Mouse (Mus musculus) limb, embryonic 10.5 days (tissue): ENCODE data around the gene Aldh3b2. TPM values are rescaled to one million over a fixed set of nuclear protein-coding genes. Genes with fewer than 3 reads are reported as not detected.
"Not testable (repeated sequence)": the region's sequence is repeated elsewhere in the genome, so short reads cannot be mapped to it uniquely, and the experiment has no call there.

Experiments
- DNase-seq: peaks from one replicate; pipeline ENCODE4 v3.0.0-alpha.2; 2017; ENCODE audit warnings: low spot score
- H3K27ac ChIP-seq: fragments of 300-500 bp; sonication (generic); 2 replicates; pipeline ENCODE4 v1.5.1; 2016; ENCODE audit warnings: mild to moderate bottlenecking
- H3K27me3 ChIP-seq: fragments of 300-500 bp; sonication (generic); 2 replicates; pipeline ENCODE4 v1.6.1; 2016; ENCODE audit warnings: low read depth, mild to moderate bottlenecking; ENCODE audit not compliant: poor library complexity, severe bottlenecking
- H3K36me3 ChIP-seq: fragments of 300-500 bp; sonication (generic); 2 replicates; pipeline ENCODE4 v1.6.1; 2016; ENCODE audit warnings: mild to moderate bottlenecking, moderate library complexity
- H3K4me1 ChIP-seq: fragments of 300-500 bp; sonication (generic); 2 replicates; pipeline ENCODE4 v1.6.1; 2016
- H3K4me3 ChIP-seq: fragments of 300-500 bp; sonication (generic); 2 replicates; pipeline ENCODE4 v1.5.1; 2016; ENCODE audit warnings: mild to moderate bottlenecking, moderate library complexity
- H3K9me3 ChIP-seq: fragments of 300-500 bp; sonication (generic); replicated peaks from 2 replicates; pipeline ENCODE4 v1.6.1; 2016; ENCODE audit warnings: mild to moderate bottlenecking
- WGBS: fragments of 180-500 bp; shearing (Covaris S2); methylation state at CpG from one replicate; pipeline ENCODE4 v1.1.7; 2016; 5-methylcytosine and 5-hydroxymethylcytosine counted together
- polyA plus RNA-seq: library from polyadenylated mRNA; unstranded; fragments of >200 nt; fragmentation: Nextera tagmentation; extraction: Ambion mirVana; gene quantifications from 2 replicates; pipeline ENCODE4 v1.2.1, GENCODE M21; 2016

Gene Aldh3b2
- polyA plus RNA-seq, 1 experiment from 2014 or later, result 2.4 TPM

- H3K36me3 ChIP-seq, result no peaks in the 10 kb centered on the region
- H3K9me3 ChIP-seq, result no peaks in the 10 kb centered on the region
- H3K4me1 ChIP-seq, result no peaks in the 10 kb centered on the region
- 71% methylated on average over 3 of the region's 3 CpGs for WGBS
- no peak overlapping the region for H3K27ac ChIP-seq
- H3K4me3 ChIP-seq, result no peak overlapping the region
- DNase-seq, result no peak
- no peaks in the 10 kb centered on the region for H3K27me3 ChIP-seq
Measured at GRCm38 (mm10) chr19:3955033-3955432, 17.1 kb upstream of the Aldh3b2 start.

GRCm38 (mm10) chr19:3955804-3956203 is 16.3 kb upstream of the Aldh3b2 start:
- Histone ChIP-seq H3K27ac (no peak overlapping the region), H3K36me3 (no peaks in the 10 kb centered on the region), H3K9me3 (no peaks in the 10 kb centered on the region), H3K4me3 (no peak overlapping the region), H3K27me3 (no peaks in the 10 kb centered on the region), H3K4me1 (no peaks in the 10 kb centered on the region)
- 57% methylated on average over 4 of the region's 4 CpGs for WGBS
- no peak for DNase-seq

GRCm38 (mm10) chr19:3957296-3958036 is 14.7 kb upstream of the Aldh3b2 start:
- H3K36me3 ChIP-seq, H3K9me3 ChIP-seq, H3K4me1 ChIP-seq, H3K27me3 ChIP-seq, H3K27ac ChIP-seq, H3K4me3 ChIP-seq, DNase-seq: not testable (repeated sequence)
- 87% methylated on average over 5 of the region's 5 CpGs for WGBS

- Histone ChIP-seq H3K27me3 (no peaks in the 10 kb centered on the region), H3K36me3 (no peaks in the 10 kb centered on the region), H3K27ac (no peak within 1 kb of the TSS), H3K4me3 (no peak within 1 kb of the TSS), H3K4me1 (no peaks in the 10 kb centered on the region), H3K9me3 (no peaks in the 10 kb centered on the region)
- 85% methylated on average over 4 of the region's 4 CpGs for WGBS
- DNase-seq, result no peak
Measured at GRCm38 (mm10) chr19:3958470-3958869, 13.7 kb upstream of the Aldh3b2 start, which contains the start of gene Aldh3b3. Gene Aldh3b3, plus strand, starts transcription at chr19:3958645.

GRCm38 (mm10) chr19:3959030-3959429 is 13.1 kb upstream of the Aldh3b2 start:
- no peak overlapping the region for H3K27ac ChIP-seq
- no peaks in the 10 kb centered on the region for H3K4me1 ChIP-seq
- no peaks in the 10 kb centered on the region for H3K27me3 ChIP-seq
- no peak for DNase-seq
- H3K4me3 ChIP-seq, result no peak overlapping the region
- no peaks in the 10 kb centered on the region for H3K9me3 ChIP-seq
- H3K36me3 ChIP-seq, result no peaks in the 10 kb centered on the region

GRCm38 (mm10) chr19:3960211-3960610 is 11.9 kb upstream of the Aldh3b2 start:
- Histone ChIP-seq H3K4me1 (no peaks in the 10 kb centered on the region), H3K4me3 (no peak overlapping the region), H3K36me3 (no peaks in the 10 kb centered on the region), H3K9me3 (no peaks in the 10 kb centered on the region), H3K27ac (no peak overlapping the region), H3K27me3 (no peaks in the 10 kb centered on the region)
- 88% methylated on average over 5 of the region's 5 CpGs for WGBS
- DNase-seq, result no peak

- H3K27ac ChIP-seq, H3K36me3 ChIP-seq, H3K27me3 ChIP-seq, H3K4me1 ChIP-seq, H3K4me3 ChIP-seq, H3K9me3 ChIP-seq, DNase-seq: not testable (repeated sequence)
- WGBS, result 91% methylated on average over 6 of the region's 6 CpGs
Measured at GRCm38 (mm10) chr19:3961805-3962204, 10.3 kb upstream of the Aldh3b2 start.

GRCm38 (mm10) chr19:3962469-3962868 is 9.7 kb upstream of the Aldh3b2 start:
- Histone ChIP-seq H3K4me3 (no peak overlapping the region), H3K27me3 (no peaks in the 10 kb centered on the region), H3K9me3 (no peaks in the 10 kb centered on the region), H3K36me3 (no peaks in the 10 kb centered on the region), H3K27ac (no peak overlapping the region), H3K4me1 (no peaks in the 10 kb centered on the region)
- WGBS, result 16% methylated on average over 2 of the region's 2 CpGs
- DNase-seq, result no peak

GRCm38 (mm10) chr19:3964030-3964429 is 8.1 kb upstream of the Aldh3b2 start:
- Histone ChIP-seq H3K9me3 (no peaks in the 10 kb centered on the region), H3K36me3 (no peaks in the 10 kb centered on the region), H3K4me1 (peaks cover 4% of the 10 kb centered on the region; the same call in 1 of the 2 replicates), H3K4me3 (no peak overlapping the region), H3K27me3 (no peaks in the 10 kb centered on the region), H3K27ac (no peak overlapping the region)
- no peak for DNase-seq
- 66% methylated on average over 4 of the region's 4 CpGs for WGBS

GRCm38 (mm10) chr19:3966330-3967075 is 5.6 kb upstream of the Aldh3b2 start:
- H3K9me3 ChIP-seq, result no peaks in the 10 kb centered on the region
- no peak overlapping the region for H3K4me3 ChIP-seq
- no peaks in the 10 kb centered on the region for H3K36me3 ChIP-seq
- DNase-seq, result no peak
- H3K4me1 ChIP-seq, result peaks cover 11% of the 10 kb centered on the region; the same call in 1 of the 2 replicates
- H3K27me3 ChIP-seq, result no peaks in the 10 kb centered on the region
- no peak overlapping the region for H3K27ac ChIP-seq
- WGBS, result 68% methylated on average over 11 of the region's 11 CpGs

GRCm38 (mm10) chr19:3967258-3967657 is 4.9 kb upstream of the Aldh3b2 start:
- no peak overlapping the region for H3K4me3 ChIP-seq
- H3K36me3 ChIP-seq, result no peaks in the 10 kb centered on the region
- H3K9me3 ChIP-seq, result no peaks in the 10 kb centered on the region
- DNase-seq, result no peak
- H3K4me1 ChIP-seq, result peaks cover 15% of the 10 kb centered on the region
- WGBS, result 66% methylated on average over 3 of the region's 3 CpGs
- H3K27ac ChIP-seq, result no peak overlapping the region
- no peaks in the 10 kb centered on the region for H3K27me3 ChIP-seq

GRCm38 (mm10) chr19:3974608-3975007 is 2.5 kb downstream of the Aldh3b2 start:
- H3K9me3 ChIP-seq, DNase-seq, H3K36me3 ChIP-seq, H3K27me3 ChIP-seq, H3K27ac ChIP-seq, H3K4me3 ChIP-seq: not testable (repeated sequence)
- 92% methylated on average over 6 of the region's 6 CpGs for WGBS
- peaks cover 13% of the 10 kb centered on the region for H3K4me1 ChIP-seq

- Histone ChIP-seq H3K27ac (no peak overlapping the region), H3K4me1 (peaks cover 16% of the 10 kb centered on the region), H3K27me3 (no peaks in the 10 kb centered on the region), H3K4me3 (no peak overlapping the region), H3K36me3 (no peaks in the 10 kb centered on the region), H3K9me3 (no peaks in the 10 kb centered on the region)
- no peak for DNase-seq
- 87% methylated on average over 2 of the region's 2 CpGs for WGBS
Measured at GRCm38 (mm10) chr19:3975866-3976265, 3.7 kb downstream of the Aldh3b2 start.
